Mouse (Mus musculus): Measurements from ENCODE around the gene Vav1.

Gene Vav1

DNA sequence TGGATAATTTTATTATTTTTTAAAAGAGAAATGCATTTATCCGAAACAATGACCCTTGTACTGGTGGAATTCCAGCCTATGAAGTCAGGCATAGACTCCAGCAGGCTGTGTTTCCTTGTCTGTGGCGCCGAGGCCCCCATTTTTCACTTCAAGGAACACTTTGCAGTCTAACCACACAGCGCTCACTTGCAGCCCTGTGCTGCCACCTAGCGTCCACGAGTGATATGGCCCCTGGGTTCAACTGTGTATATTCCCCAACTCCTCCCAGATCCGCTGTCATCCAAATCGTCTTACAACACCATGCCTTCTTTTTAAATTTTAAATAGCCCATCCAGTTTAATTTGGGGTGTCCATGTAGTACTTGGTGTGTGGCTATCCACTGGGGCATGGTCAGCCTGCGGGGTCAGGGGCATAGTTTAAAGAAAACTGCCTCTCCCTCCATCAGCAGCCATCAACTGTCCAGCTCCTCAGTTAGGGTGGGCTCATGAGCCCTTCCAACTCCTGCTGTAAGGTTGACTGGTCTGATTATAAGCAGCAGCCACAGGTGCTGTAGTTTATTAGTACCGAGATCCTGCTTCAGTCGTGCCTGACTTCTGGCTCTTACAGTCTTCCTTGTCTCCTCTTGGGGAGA, 56.9 kb downstream of the Vav1 start:
- DNase-seq (ENCODE audit: low spot score): peak; percentile 83

- no peak for DNase-seq (ENCODE audit: low spot score)
Observed at GRCm38 (mm10) chr17:57337996-57338395, 59.1 kb downstream of the Vav1 start.

- no peak for DNase-seq (ENCODE audit: low spot score)
Observed at GRCm38 (mm10) chr17:57339298-57339697, 60.4 kb downstream of the Vav1 start.

GRCm38 (mm10) chr17:57341568-57341967, 62.7 kb downstream of the Vav1 start:
- DNase-seq (ENCODE audit: low spot score): no peak

DNA sequence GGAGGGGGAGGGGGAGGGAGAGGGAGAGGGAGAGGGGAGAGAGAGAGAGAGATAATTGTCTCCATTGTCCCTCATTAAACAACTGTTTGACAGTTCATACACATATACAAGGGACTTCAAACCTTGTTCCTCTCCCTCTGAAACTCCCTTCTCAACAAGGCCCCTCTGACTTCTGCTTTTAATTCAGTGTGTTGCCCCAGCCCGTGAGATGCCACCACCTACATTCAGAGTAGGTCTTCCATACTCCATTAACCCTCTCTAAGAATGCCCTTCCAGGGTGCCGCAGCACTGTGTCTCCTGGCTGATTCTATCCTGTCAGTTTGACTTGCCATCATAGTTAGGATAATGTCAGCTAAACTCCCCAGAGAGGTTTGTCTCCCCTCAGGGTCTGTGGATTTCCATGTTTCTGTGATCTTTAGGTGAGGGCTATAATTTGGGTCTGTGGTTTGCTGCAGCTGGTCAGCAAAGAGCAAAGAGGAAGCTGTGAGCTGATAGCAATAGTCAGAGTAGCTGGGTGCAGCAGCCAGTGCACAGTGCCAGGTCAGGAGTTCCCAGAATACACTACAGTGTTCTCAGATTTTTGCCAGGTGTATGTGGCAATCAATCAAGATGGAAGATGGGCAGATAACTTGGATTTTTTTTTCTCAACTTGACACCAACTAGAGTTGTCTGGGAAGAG, 65.3 kb downstream of the Vav1 start:
- no peak for DNase-seq (ENCODE audit: low spot score)

GRCm38 (mm10) chr17:57347017-57347416, 68.1 kb downstream of the Vav1 start:
- DNase-seq (ENCODE audit: low spot score): no peak

- no peak for DNase-seq (ENCODE audit: low spot score)
Observed at GRCm38 (mm10) chr17:57347781-57348180, 68.9 kb downstream of the Vav1 start.

DNA sequence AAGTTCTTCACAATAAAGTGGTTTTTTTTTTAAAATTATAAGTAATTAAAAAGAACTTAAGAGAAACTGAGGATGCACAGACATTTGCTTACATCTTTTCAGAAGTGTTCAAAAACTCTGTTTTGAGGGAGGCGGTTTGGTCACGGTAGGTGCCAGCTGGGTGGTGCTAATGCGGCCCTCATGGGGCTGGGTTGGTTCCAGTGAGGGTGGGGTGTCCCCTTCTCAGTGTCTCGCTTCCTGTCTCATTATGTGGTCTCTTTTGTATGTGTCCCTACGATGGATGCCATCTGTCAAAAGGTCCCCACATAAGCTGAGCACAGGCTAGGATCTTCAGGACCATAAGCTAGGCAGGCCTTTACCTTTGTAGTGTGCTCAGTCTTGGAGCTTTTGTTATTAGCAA, 70.2 kb downstream of the Vav1 start:
- no peak for DNase-seq (ENCODE audit: low spot score)

- no peak for DNase-seq (ENCODE audit: low spot score)
Observed at GRCm38 (mm10) chr17:57350212-57350611, 71.3 kb downstream of the Vav1 start.

DNA sequence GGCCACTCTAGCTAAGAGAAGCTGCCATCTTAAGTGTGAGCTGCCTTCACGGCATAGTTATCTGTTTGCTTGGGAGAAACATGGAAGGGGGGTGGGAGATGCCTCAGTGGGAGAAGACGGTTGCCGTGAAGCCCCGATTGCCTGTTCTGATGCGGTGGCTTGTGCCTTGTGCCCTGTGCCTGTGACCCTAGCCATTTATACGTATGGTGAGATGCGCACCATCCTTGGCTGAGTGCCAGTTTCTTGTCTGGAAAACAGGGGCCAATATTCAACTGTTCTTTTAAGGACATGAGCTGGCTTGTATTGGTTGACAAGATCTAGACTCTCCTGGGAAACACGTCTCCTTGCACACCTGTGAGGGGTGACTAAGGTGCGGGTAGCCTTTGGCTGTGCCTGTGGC, 72.2 kb downstream of the Vav1 start:
- no peak for DNase-seq (ENCODE audit: low spot score)

- no peak for DNase-seq (ENCODE audit: low spot score)
Observed at GRCm38 (mm10) chr17:57358441-57358840, 79.5 kb downstream of the Vav1 start, which contains the start of gene Adgre1. Adgre1 (plus strand) TSS chr17:57358691.

DNA sequence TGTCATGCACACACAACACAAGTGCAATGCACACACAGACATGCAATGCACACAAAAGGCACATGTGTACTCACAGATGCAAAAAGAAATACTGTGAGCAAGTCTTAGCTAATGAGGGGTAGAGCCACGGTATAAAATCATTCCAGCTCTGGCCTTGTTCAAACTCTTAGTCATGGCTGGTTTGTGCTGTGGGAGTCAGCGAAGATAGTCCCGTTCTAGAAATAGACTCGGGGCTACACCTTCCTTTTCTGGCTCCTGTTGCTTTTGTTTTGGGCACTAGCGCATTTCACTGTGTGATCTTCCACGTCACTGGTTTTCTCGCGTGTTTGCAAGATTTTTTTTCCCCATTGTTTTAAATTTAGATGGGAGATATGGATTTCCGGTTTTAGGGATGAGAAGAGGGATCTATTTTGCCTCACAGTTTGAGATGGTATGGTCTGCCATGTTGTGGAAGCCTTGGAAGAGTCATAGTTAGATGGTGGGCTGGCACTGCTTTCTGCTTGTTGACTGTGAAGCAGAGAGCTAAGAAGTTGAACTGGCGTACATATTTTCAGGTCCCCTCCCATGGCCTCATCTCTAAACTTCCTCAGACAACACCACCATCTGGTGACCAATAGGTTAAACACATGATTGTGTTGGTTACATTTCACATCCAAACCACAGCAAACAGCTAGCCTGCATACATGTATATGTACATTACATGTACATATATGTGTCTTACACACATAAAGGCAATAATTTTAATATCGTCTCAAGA, 80.8 kb downstream of the Vav1 start:
- DNase-seq (ENCODE audit: low spot score): no peak
